Mouse (Mus musculus): ENCODE data around the gene Med27.

The Med27 gene

DNA sequence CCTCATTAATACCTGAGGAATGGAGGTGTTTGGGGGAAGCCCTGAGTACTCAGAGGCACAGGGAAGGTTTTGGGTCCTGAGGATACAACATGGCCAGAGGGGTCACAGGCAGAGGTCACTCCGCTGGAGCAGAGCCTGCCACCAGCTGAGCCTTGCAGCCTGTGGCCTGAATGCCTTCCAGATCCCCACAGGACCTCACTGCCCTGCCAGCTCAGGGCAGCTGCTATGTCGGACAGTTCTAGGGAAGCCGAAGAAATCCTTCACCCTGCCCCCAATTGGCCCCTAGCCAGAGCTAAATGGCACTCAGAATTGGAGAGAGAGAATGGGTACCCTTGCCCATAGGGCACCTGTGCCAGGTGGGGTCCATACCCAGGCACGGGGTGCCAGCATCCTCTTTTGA, 214.8 kb downstream of the Med27 start:
- no peak for DNase-seq (ENCODE audit: low spot score in 2 of 2)

DNA sequence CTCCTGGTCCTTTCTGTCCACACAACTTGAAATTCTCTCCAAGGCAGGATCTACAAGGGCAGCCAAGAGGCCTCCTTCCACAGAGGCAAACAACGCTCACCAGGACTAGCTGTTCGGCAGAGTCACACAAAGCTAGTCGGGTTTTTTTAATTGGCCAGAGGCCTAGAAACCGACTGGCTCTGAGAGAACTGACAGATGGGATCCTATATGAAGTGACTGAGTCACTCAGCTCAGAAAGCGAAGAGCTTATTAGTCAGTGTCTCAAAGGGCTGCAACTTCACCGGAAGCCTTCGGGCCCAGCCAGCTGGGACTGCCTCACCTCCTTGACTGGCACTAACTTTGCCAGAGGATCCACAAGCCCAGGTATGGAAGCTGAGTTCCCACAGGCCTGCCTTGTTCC, 217.4 kb downstream of the Med27 start:
- DNase-seq (ENCODE audit: low spot score in 2 of 2) = peak; percentile 30 to 74

DNA sequence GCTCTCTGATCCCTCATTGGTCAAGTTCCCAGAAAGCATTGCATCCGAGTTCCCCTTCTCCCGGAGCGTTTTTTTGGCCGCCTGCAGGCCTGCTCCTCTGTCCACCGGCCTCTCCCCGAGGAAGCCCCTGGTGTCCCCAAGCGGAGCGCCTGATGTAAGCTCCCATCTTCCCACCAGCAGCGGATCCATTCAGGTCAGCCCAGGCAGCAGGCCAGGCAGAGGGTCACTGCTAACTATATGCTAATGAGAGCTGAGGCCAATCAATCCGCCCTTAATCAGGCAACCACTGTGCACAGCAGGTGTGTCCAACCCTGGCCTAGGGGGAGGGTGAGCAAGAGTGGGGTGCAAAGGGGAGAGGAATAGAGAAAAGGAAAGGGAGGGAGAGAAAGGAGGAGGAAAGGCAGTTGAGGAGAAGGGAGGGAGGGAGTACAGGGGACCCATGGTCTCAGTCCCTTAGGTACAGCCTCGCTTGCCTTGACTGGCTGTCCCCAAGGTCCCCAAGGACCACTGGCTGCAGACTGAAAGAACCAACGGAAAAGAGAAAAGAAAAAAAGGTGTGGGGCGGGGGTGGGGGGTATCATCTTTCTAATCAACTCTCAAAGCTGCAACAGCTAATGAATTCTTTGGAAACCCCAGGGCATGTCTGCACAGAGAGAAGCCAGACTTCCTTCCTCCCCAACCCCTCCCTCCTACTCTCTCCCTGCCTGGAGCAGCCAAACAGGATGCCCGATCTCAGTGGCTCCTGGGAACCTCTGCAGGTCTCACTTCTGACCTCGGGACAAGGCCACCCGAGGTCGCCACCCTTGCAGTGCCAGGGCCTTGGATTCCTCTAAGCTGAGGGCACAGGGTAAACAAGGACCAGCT, 219.2 kb downstream of the Med27 start:
- DNase-seq (ENCODE audit: low spot score in 2 of 2) = no peak

DNA sequence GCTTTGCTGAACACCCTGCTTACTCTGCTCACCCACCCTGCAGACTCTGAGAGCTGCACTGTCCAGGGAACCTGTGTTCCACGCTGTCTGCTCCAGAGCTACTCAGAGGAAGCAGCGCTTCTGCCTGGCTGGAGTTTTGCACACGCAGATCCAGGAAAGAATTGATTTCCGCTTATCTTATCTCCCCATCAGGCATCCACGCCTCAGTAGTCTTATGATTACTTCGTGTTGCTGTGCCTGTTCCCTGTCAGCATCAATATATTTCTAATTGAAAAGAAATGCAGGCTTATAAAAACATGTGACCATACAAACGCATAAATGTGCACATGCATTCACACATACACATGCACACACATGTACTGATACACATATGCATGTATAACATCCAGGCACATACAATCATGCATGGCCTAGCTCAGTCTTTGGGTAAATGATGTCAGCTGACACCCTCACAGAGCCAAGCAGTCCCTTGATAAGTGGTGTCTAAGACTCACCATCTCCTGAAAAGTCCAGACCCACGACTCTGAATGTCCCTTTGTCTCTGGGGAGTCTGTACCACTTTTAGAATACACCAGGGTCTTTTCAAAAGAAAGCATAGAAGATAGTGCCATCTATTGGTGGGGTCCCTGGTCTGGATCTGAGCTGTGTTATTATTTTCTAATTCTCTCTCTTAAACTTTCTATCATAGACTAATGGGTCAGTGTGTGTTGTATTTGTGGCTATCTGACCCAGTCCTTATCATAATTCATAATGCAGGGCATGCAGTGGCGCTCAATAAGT, 225.5 kb downstream of the Med27 start:
- DNase-seq (ENCODE audit: low spot score in 2 of 2) = no peak

DNA sequence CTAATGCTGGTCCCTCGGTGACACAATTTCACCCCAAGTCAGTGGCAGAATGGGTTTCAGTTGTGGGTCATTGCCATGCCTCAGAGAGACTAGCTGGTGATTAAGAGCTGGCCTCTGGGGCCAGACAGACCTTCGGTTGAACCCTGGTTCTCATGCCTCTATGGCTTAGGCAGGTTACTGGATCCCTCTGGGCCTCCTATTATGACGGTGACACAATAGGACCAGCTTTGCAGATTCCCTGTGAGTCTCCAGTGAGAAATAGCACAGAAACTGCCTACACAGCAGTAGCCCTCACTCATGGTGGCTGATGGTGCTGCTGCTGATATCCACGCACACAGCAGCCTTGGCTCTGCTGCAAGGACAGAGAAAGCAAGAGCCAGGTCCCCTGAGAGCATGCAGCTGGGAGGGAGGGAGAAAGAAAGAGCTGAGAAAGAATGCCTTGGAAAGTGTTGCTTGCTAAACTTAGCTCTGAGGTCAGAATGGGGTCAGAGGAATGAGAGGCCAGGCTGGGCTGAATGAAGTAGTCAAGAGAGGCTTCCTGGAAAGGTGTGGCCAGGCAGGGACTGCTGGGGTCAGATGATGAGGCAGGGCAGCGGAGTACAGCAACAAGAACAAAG, 226.3 kb downstream of the Med27 start:
- no peak for DNase-seq (ENCODE audit: low spot score in 2 of 2)

DNA sequence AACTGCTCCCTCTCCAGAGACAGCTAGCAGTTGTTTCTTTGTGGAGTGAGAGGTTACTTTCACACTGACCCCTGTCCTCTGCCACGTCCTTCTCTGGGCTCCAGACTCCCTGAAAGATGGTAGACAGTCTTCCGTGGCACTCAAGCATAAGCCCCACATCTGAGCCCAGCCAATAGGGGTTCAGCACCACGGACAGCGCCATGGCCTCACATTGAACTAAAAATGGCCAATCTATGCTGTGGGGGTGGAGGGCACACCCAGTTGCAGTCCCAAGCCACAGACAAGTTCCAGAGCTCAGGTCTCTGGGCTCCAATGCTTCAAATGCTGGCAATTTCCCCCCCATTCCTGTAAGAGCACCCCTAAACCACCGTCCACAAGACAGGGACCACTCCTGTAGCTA, 227.0 kb downstream of the Med27 start:
- no peak for DNase-seq (ENCODE audit: low spot score in 2 of 2)

DNA sequence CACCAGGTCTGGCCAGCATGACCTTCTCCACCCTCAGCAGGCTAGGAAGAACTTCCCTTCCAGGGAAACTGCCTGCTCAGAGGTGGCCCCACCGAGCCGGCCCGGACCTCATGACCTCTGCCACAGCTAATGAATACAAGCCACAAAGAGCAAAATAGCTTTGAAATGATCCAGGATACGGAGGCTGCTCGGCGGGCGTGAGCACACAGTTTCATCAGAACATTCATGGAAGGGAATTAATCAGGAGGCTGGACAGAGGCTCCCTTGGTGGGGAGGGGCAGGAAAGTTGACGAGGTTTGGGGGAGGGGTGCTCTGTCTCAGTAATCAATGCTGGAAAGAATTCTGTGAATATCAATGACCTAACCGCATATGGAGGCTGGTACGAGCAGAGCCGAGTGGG, 227.6 kb downstream of the Med27 start:
- DNase-seq (ENCODE audit: low spot score in 2 of 2) = no peak

All from left cerebral cortex, adult 9 months (tissue).